Mouse (Mus musculus) left cerebral cortex, adult 2 months (tissue): ENCODE measurements at regions not wholly inside any gene's neighbourhood (a gene's known extent, or its start where the extent isn't known, plus 50 kb on each side); places are given as distances from the start of the nearest gene placed in this dataset.

ENCODE experiments used
- DNase-seq, 2 experiments: peaks; one replicate each; pipeline ENCODE4 v3.0.0; 2021 to 2022; ENCODE audit warnings: low spot score in 2 of 2, mixed read lengths in 1 of 2; ENCODE audit errors: extremely low spot score in 1 of 2
- H3K27ac ChIP-seq: fragments of 200-600 bp; 2 replicates; pipeline ENCODE4 v1.8.1; 2022
- H3K4me3 ChIP-seq: fragments of 200-600 bp; 2 replicates; pipeline ENCODE4 v1.8.1; 2022
- CTCF ChIP-seq: fragments of 200-600 bp; IDR thresholded peaks from 2 replicates; pipeline ENCODE4 v1.8.1; 2022; ENCODE audit warnings: antibody characterized with exemption, mild to moderate bottlenecking, moderate library complexity
- intact Hi-C: fragments of 180-260 bp; cut with DNase I; formaldehyde crosslinking; loops from one replicate; pipeline ENCODE4 v1.15.1; 2025

DNA sequence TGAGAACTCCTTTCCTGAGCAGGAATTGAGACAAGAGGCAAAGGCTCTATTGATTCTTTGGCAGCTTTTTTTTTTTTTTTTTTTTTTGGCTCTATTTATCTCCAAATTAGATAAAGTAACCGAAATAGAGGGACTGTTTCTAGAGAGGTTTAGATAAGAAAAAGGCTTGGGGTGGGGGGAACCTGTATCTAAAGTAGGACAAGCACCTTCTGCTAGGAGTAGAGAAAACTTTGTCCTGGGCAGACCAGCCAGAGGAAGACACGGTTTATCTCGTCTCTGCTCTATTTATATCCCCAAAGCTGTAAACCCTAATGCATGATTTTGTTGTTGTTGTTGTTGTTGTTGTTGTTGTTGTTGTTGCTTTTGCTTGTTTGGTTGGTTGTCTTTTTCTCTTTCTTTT is 199.6 kb upstream of the Gm11114 start:
- Histone ChIP-seq H3K4me3 (no peak overlapping the region), H3K27ac (no peak overlapping the region)
- no peak for TF ChIP-seq CTCF
- intact Hi-C loops, result no loop called here
- no peak for DNase-seq

DNA sequence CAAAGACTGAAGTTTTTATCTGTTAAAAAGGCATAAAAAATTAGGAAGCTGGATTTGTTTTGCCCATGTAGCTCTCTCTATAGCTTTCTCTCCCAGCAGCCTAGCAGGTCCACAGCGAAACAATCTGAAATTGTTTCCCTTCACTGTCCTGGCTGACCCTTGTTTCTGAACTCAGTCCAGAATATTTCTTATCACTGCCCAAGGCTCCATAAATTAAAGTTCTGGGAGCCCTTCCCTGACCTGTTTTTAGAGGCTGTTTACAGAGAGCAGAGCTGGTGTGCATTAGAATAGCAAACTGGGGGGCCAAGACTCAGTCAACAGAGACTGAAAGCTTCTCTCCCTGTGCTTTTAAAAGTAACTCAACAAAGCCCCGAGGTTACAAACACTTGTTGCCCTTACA is 198.3 kb upstream of the Gm11114 start:
- H3K4me3 ChIP-seq, result no peak overlapping the region
- intact Hi-C loops, result no loop called here
- DNase-seq, result no peak
- TF ChIP-seq CTCF, result no peak
- H3K27ac ChIP-seq, result no peak overlapping the region

DNA sequence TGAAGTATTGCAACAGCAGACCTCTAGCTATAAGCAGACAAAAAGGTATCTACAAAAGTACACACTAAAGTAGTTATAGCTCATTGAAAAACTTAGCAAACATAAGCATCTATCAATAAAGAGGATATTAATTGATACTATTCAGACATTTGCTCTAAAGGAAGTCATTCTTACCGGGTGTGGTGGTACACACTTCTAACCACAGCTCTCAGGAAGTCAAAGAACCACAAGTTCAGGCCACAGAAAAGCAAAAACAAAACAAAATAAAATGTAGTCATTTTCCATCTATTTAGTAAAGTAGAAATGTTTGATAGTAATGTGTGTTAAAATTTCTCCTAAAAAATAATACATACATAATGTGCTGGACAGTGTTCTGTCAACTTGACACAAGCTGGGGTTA is 192.5 kb upstream of the Gm11114 start:
- Histone ChIP-seq H3K4me3 (no peak overlapping the region), H3K27ac (no peak overlapping the region)
- no peak for TF ChIP-seq CTCF
- no peak for DNase-seq
- intact Hi-C loops, result no loop called here

DNA sequence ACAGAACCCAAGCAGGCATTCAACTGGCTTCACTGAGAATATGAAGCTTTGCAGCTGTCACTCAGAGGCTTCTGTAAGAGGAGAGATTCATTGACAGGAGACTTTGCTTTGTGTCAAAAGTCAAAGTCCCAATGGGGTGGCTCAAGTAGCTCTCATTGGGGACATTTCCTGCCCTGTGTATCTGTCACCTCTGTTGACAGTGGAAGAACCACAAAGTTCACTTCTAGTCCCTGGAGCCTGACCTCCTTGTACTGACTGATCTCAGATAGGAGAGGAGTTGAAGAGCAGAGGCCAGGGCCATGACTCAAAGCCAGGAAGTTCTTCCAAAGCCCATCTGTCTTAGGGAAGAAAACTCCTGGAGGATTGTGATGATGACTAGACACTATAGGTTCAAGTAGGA is 191.5 kb upstream of the Gm11114 start:
- TF ChIP-seq CTCF, result no peak
- intact Hi-C loops, result no loop called here
- no peak for DNase-seq
- Histone ChIP-seq H3K27ac (no peak overlapping the region), H3K4me3 (no peak overlapping the region)

DNA sequence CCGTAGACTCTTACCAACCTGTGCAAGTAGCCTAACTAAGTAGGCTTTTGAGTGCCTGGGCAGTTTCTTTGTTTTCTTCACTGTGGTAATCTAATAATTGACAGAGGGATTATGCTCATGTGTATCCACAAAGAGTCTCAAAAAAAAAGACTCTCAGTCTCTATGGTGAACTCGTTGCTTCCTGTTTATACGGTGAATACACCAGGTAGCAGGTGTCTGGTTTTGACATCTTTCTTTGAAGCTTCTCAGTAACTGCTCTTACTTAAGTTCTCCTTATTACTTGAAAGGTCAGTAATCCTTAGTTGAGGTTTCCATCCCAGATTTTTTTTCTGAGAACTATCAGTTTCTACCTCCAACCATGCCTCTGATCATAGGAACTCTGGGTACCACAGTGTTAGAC is 188.9 kb upstream of the Gm11114 start:
- intact Hi-C loops, result no loop called here
- Histone ChIP-seq H3K27ac (no peak overlapping the region), H3K4me3 (no peak overlapping the region)

DNA sequence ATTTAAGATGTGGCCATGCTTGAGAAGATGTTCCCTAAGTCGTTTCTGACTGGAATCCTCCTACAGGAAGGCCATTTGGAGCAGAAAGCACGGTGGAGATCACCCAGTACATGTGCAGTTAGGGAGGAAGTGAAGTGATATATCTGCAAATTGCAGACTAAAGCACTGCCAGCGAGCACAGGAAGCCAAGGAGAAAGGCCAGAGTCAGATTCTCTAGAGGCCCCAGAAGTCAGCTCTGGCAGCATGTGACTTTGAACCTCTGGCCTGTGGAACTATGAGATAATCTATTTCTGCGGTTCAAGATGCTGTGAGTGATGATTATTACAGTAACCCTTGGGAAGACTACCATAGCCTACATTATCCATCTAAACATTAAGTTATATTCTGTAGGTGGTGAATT is 186.8 kb upstream of the Gm11114 start:
- no peak overlapping the region for H3K27ac ChIP-seq
- no peak for DNase-seq
- TF ChIP-seq CTCF, result no peak
- intact Hi-C loops, result no loop called here
- no peak overlapping the region for H3K4me3 ChIP-seq

More for the DNA sequence above, 188.9 kb upstream of the Gm11114 start:
- DNase-seq, result no peak
- no peak for TF ChIP-seq CTCF

DNA sequence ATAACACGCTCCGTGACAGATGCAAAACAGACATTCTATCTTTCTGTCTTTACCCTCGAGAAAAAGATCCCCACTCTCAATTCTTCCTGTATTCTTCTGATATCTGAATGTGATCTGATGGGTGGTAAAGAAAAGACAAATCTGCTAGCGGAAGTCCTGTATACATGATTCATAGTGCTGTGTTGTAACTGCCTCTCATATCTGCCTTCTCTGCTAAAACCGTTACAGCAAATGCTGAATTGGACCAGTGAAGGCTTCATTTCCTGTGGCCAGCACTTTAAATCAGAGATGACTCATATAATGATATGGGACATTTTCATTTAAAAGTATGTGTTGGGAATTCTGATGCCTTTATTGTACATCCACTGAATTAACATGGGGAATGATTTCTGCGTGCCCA is 186.0 kb upstream of the Gm11114 start:
- no peak overlapping the region for H3K4me3 ChIP-seq
- intact Hi-C loops, result no loop called here
- DNase-seq, result no peak
- no peak for TF ChIP-seq CTCF
- H3K27ac ChIP-seq, result no peak overlapping the region

DNA sequence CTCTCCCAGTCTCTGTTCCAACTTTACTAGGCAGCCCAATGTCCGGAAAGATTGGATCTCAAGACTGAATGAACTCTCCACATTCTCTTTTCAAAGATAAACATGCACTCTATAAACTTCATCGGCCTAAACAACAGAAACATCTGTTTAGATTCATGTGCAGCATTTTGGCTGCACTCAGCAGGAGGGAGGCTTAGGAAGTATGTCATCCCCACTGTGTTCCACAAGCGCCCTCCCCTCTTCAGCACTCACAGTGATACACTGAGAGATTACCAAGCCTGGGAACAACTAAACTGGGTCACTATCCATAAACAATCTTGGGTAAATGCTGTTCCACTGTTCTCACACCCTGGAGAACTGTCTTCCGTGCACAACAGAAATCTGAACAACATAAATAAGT is 185.5 kb upstream of the Gm11114 start:
- DNase-seq, result no peak
- Histone ChIP-seq H3K4me3 (no peak overlapping the region), H3K27ac (no peak overlapping the region)
- no peak for TF ChIP-seq CTCF
- intact Hi-C loops, result no loop called here

DNA sequence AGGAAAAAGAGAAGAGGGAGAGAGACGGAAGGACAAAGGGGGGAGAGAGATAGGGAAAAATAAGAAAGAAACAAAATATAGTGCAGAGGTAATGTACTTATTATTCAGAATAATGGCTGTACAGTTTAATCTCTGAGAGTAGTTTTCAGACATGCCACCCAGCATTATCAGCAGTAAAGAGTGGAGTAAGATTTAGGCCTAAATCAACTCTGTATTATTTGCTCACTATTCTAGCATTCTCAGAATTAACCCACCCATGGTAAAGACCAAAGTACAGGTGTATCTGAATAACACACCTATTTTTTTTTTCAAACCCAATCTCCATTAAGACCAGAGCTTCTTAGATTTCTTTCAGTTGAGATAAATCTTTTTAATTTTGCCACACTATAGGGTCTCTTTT is 177.7 kb upstream of the Gm11114 start:
- Histone ChIP-seq H3K4me3 (no peak overlapping the region), H3K27ac (no peak overlapping the region)
- DNase-seq, result no peak
- TF ChIP-seq CTCF, result no peak
- intact Hi-C loops, result no loop called here

DNA sequence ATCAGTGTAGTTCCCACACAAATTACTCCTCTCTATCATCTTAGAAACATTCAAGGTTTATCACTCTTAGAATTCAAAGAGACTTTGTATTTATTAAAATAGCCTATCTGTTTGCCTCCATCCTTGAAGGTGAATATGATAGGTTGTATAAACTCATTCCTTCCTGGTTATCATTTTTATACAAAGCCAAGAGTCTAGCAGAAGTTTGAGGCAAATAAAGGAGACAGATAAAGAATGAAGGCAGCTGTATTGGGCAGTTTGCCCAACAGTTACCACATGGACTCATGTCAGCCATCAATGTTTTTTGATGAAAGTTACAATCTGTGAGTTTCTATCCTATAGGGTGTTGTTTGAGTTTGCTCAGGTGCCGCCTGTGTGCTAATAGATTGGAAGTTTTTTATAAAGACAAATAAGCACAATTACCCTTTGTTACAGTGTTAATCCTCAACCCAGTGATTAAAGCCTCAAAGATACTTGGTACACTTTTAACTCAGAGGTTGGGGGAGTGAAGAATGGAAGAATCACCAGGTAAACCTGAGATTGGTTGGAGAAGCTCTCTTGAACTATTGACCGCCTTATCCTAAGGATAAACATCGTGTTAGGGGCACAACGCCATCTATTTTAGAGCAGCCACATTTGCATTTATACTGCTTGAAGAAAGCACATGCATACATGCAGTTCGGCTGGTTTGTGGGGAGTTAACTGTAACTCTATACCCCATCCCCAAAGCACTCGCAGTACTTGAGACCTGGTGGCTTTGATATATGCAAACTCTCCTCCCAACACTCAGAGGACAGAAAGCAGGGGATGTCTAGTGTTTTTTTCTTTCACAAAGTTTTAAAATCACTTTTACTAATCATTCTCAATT is 175.6 kb upstream of the Gm11114 start:
- no peak for TF ChIP-seq CTCF
- DNase-seq, result no peak
- no peak overlapping the region for H3K27ac ChIP-seq
- no peak overlapping the region for H3K4me3 ChIP-seq
- intact Hi-C loops, result no loop called here

DNA sequence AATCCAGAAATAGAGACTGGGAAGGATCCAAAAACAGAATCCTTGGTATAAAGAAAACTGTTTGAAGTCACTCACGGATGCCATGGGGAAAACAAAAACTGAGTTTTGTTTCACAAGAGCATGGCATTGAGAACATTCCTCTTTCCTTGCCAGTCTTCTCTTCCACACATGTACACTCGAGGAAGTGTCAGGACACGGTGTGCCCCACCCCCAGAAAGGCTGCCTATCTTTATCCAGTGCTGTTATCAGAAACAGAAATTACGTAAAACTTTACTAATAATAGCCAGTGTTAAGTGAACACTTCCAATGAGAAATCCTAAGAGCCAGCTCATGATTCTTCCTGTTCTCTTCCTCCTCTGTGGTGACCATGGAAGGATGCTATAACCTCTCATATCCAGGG is 172.7 kb upstream of the Gm11114 start:
- TF ChIP-seq CTCF, result no peak
- Histone ChIP-seq H3K27ac (no peak overlapping the region), H3K4me3 (no peak overlapping the region)
- no peak for DNase-seq
- intact Hi-C loops, result no loop called here

DNA sequence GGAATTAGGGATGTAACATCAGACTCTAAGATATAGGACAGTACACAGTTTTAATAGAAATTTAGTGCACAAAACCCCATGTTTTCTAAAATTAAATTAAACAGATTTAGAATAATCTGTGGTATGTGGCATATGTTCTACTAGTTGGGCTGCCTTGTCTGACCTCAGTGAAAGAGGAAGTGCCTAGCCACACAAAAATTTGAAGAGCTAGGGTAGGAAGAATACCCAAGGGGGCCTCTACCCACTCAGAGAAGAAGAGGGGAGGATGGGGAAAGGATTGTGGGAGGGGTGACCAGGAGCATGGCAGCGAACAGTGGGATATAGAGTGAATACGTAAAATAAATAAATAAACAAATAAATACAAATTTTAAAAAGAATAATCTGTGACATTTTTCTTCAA is 168.2 kb upstream of the Gm11114 start:
- no peak overlapping the region for H3K4me3 ChIP-seq
- DNase-seq, result no peak
- no peak overlapping the region for H3K27ac ChIP-seq
- intact Hi-C loops, result no loop called here
- no peak for TF ChIP-seq CTCF

DNA sequence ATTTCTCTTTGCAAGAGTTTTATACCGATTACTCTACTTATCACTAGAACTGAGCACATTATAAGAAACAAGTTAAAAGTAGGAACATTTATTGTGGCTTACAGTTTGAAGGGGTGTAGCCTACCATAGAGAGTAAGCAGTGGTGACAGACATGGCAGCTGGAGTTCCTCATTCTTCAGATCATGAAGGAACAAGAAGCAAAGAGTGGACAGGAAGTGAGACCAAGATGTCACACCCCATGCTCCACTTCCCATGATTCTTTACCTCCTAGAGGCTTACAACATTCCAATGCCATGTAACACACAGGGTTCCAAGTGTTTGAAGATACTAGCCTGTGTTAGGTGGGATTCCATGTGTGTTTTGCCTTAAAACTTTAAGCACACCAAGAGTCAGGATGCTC is 146.9 kb upstream of the Gm11114 start:
- H3K27ac ChIP-seq, result no peak overlapping the region
- no peak overlapping the region for H3K4me3 ChIP-seq
- intact Hi-C loops, result no loop called here
- no peak for DNase-seq
- TF ChIP-seq CTCF, result no peak
